Mouse (Mus musculus) mesoderm, embryonic 11.5 days (tissue): Measurements from ENCODE around the gene Gm7073.
A peak's percentile ranks its signal among the peaks of the same experiment; 100 is the strongest.

Experiments used
- DNase-seq: peaks from one replicate; pipeline ENCODE4 v3.0.0-alpha.2; 2012; ENCODE audit warnings: low read depth, low spot score

Gm7073 gene

DNA sequence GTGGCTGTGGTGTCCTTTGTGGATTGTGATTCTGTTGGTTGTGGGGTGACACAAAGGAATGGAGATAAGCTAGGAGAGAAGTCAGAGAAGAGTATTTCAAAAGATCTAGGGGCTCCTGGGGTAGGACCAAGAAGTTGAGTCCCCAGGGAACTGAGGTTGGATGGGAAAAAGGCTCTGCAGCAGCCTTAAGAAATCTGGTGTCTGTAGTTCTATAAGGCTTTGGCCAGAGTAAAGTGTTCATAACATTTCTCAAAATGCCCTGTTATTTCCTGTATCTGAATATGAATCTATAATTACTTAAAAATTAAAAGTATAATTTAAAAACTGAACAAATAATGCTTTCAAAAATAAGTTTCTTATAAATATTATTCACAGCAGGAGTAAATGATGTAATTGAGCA is at the start of gene Gm7073:
Gene Gm7073, minus strand, starts transcription at position 101 of the 400 bp plus-strand sequence.
- no peak for DNase-seq

DNA sequence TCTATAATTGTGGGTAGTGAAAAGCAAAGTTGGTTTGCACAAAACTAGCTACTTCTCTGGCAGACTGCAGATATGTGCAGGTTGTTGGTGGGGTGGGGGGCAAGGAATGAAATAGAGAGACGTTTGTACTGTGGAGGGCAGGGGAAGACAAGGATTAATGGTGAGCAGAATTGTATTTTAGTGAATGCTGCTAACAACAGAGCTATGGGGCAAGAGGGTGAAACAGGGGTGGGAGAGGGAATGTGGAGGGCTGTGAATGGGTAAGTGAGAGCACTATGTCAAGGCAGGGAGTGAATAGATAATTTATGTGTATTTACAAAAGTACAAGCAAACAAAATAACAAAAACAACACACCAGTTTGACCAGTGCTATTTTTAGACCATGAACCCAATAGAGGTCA is 31.5 kb upstream of the Gm7073 start:
- no peak for DNase-seq

DNA sequence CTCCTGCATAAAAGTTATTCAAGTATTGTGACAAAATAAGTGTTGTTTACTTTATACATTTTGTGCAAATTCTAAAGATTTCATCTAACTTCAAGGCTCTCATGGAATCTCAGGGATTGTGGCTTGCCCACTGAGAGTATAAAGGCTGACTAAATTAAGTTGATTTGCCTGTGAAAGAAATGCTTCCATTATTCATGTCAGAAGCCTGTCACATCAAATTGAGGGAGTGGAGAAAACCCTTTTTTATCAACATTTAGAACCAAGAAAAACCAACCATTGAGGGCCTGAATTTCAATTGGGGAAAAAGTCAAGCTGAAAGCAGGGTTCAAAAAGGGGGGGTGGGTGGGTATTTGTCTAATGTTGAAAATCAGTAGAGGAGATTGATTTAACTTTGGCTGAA is 30.0 kb upstream of the Gm7073 start:
- no peak for DNase-seq

DNA sequence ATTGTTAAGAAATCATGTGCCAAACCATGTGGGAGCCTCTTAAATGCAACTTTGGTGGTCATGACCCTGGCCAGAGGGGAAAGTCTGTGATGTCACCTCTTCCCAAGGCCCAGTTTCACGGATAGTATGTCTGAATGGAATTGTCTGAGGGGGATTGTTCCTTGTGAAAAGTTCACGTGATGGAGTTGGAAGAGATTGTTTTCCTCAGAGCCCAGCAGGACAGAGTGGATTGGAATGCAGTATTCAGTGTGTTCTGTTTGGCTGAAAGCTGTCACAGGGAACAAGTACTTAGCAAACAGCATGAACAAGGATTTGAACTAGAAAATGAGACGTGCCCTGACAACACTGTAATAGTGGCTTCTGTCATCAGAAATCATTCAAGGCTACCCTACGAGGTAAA is 16.2 kb upstream of the Gm7073 start:
- no peak for DNase-seq

DNA sequence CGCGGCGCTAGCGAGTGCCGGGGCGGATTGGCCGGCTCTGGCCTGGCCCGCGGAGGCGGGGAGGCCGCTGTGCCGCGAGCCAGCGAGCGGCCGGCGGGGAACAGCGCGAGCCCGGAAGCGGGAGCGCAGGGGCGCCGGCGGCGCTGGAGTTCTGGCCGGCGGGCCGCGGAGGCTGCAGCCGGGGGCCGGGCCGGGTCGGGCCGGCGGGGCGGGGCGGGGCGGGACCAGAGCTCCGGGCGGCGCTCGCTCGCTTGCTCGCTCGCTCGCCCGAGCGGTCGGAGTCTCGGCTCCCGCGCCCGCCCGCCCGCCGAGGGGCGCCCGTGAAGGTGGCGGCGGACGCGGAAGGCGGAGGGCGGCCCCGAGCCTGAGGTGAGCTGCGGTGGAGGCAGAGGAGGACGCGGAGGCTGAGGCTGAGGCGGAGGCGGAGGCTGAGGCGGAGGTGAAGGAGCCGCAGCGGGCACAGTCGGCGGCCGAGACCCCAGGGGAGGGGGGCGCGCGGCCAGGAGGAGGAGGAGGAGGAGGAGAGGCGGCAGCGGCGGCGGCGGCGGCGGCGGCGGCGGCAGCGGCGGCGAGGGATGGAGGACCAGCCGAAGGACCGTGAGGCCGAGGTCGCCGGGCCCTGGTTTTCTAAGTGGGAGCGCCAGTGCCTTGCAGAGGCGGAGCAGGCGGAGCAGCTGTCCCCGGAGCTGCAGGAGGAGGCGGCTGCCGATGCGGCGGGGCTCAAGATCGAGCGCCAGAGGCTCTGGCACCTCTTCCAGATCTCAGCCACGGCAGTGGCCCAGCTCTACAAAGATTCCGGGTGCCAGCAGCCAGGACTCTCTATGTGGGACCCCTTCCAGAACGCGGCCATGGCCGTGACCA is 8.6 kb upstream of the Gm7073 start:
- peak; percentile 43 for DNase-seq

DNA sequence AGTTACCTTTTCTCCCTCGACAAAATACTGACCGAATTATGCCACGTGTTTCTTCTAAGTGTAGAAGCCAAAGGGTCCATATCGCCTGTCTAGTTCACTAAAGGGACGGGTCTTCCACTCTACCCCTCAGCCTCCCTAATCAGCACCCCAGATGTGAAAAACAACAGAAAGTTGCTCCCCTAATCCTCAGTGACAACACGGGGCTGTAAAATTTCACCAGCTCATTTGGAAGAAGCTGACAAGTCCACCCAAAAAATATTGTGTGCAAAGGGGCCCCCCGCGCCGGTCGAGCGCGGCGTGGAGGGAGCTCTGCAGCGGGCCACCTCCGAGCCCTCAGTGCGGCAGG is 8.0 kb upstream of the Gm7073 start:
- no peak for DNase-seq

DNA sequence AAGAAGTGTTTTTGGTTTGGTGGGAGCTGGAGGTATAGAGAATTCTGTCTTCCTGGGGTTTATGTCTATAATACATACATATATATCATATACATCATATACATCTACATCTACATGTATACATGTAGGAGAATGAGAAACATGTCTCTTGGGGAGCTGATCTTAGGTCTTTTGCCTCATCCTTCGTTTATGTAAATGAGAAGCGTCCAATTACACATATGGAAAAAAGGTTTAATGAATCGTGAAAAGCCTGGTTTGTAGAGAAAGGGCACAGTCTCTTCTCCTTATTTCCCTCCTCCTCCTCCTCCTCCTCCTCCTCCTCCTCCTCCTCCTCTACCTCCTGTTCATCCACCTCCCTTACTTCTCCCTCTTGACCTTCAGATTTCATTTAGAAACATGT is 6.9 kb upstream of the Gm7073 start:
- DNase-seq: no peak

DNA sequence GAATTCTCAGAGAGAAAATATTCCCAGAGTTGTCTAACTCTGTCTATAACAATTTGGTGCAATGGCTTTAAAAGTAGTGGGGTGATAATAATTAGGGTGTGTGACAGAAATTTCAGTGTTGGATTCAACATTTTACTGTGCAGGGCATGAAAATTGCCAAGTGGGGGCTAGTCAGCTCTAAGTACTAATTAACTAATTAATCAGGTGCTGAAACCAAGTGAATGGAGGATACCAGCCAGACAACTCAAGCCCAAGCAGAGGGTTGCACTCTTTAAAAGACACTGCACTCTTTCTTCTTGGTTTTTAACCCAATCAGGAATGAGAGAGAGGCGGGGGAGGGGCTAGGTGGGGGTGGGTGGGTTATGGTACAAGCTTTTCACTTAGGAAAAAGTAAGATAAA is 6.4 kb upstream of the Gm7073 start:
- DNase-seq: no peak

DNA sequence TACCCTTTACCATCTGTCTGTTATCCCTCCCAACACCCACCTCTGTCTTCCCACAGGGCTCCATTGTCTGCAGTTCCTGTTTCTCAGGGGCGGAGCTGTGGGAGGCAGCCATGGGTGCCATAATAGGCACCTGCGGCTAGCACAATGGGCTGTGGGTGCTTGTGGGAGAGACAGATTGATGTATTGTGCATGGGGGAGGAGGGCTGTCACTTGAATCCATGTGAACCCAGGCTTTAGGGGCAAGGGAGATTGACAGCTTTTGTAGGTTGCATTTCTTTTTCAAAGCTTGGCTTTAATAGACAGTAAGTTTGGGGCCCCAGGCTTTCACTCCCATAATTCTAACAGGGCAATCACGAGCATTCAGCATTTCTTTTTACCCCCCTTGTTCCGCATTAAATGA is 5.0 kb upstream of the Gm7073 start:
- DNase-seq: no peak

DNA sequence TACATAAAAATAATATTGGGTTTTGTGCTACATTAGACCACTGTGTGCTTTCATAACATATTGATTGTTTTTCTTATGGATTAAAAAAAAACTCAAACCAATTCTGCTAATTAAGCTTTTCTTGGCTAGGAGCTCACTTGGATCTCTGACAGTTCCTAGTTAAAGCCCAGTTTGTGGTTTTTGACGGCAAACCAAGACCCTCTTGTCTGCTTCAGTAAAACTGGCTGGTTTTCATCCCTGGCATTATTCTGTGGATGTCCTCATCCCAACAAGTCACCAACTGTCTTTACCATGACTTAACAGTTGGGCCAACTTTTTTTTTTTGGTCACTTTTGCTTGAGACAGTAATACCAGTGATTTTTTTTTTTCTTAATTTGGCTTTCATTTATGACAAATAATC is 3.9 kb upstream of the Gm7073 start:
- no peak for DNase-seq

DNA sequence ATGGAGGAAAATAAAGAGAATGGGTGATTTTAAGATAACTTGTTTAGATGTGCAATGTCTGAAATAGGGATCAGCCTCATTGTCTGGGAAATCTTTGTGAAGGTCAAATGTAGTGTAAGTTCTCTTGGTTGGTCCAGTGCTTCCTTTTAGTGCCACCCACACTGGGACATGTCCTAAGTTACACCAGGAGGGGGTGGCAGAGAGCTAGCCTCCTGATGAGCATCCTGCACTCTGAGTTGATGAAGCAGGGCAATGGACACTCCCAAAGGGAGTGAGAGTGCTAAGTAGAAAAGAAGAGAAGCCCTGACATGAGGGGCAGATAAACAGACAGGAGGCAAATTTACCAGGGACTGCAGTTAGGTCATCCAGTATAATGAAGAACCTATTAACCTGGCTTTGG is 35.1 kb downstream of the Gm7073 start:
- peak; percentile 54 for DNase-seq

DNA sequence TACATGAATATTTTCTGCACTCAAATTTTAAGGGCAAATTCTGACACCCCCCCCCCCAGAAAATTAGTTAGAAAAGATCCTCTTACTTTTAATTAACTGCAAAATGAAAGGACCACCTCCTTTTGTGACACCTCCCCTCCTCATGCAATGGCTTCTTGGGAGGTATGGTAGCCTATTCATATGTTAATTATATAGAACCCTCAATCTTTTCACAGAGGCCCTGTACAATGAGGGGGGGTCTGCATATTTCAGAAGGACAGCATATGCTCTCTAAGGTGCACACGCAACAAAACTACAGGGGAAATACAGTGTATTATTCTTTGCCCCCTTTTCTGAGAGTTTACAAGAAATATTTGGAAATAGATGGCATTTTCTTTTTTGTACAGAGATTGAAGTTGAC is 41.3 kb downstream of the Gm7073 start:
- DNase-seq: no peak

DNA sequence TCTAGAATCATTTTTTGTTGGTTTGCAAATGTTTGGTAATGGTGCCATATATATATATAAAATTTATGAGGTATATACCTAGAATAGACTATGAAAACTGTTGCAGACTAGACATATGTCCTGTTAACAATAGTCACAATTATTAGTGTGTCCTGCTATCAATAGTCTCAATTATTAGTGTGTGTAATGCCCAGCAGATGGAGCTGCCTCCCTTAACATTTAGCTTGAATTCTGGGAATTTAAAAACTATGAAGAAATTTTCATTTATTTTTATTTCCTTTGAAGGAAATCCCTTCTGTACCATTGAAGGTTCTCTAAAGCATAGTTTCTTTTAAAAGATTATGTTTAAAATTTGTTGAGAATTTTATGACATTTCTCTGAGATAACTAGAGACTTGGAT is 43.7 kb downstream of the Gm7073 start:
- DNase-seq: no peak

DNA sequence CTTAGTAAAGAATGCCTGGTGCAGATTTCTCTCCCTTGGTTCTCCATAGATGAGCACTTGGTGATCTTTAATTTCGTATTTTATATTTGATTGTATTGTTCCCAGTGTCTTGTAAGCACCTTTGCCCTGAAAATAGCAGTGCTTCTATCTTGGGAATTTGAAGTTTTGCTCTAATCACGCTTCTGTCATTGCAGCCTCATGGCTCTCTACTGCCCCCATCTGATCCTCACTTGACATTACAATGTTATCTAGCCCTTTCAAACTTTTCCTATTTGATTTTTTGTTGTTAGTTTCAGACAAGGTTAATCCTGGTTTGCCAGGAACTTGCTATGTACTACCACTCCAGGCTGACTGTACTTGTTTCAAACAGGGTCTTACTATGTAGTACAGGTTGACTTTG is 75.3 kb downstream of the Gm7073 start:
- DNase-seq: peak; percentile 26

DNA sequence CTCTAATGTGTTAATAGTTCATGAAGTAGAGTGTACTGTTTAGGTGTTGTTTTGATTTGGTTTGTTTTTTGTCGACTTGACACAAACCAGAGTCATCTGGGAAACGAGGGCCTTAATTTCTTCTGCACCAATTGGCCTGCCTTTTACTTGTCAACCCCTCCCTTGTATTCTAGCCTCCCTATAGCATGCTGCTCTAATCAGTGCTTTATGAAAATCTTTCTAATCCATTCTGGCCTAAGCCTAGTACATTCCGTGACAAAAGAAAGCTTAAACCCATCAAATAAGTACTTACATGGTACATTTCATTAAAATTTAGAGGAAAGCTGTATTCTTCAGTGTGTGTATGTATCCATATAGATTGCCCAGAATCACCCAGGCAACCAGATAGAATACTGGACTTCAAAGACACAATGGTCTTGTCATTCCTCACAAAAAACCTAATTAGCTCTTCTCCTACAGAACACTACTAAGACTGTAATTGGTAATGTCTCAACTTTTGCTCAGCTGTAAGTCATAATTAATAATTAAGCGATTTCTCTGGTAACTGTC is 124.4 kb downstream of the Gm7073 start:
- no peak for DNase-seq

DNA sequence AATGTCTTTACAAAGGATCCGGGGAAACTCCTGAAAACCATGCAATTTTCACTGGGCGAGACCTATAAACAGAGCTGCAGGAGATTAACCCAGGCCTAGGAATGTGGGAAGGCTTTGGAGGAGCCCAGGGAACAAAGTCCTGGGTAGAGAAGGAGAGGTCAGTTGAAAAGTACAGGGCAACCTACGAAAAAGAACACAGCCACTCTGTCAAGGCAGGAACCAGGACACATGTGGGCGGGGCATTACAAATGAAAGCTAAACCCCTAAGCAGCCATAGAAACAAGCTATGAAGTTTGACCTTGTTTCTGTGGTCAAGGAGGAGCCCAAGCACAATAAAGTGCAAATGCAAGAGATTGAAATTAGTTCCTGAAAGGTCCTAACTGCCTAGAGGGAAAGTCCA is 133.4 kb downstream of the Gm7073 start:
- DNase-seq: no peak

DNA sequence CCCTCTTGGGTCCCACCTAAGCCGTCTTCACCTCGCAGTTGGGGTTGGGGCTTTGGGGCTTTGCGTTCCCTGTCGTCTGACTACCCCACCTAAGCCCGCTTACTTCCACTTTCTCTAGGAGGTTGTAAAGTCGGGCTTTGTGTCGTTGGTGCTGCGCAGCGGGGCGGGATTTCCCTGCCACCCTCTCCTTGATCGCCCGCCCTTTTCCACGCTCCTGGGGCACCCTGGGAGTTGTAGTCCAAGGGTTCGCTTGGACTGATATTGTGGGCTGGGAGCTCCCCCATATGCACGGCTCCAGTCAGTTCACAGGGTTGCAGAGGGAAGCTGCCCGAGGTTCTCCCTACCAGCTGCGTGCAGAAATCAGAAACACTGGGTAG is 134.4 kb downstream of the Gm7073 start:
- DNase-seq: peak; percentile 89

DNA sequence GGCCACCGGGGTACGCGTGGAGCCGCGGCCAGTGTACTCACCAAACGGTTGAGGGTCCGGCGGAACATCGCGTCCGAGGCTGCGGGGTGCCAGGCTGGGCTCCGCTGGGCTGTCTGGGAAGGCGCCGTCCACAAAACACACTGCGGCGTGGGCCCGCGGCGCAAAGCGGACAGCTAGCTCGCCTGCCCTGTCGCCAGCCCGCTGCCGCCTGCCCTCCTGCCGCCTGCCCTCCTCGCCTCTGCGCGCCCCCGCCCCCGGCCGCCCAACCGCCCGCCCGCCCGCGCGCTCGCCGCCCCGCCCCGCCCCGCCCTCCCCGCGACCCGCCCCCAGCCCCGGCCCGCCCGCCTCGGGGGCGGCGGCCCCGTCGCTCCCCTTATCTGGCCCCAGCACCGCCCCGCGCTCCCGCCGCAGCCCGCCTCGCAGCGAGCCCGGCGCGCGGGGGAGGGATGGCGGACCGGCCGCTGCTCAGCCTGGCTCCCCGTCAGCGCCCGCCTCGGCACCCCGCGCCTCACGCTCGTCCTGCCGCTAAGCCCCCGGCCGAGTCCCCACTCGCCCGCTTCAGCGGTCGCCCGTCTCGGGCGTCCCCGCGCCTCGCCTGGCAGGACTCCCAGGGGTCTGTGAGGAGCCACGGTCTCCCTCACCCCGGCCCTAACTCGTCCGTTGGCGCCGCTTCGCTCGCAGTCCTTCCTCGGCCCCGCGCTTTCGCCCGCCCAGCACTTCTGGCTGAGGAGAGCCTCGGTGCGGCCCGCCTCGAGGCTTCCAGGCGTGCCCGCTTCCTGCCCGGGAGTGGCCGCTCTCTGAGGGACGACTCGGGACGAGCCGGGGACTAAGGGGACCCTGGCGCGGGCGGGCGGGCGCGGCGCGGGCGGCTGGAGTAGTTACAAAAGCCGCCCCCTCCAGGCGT is 135.0 kb downstream of the Gm7073 start:
- peak; percentile 57 for DNase-seq

DNA sequence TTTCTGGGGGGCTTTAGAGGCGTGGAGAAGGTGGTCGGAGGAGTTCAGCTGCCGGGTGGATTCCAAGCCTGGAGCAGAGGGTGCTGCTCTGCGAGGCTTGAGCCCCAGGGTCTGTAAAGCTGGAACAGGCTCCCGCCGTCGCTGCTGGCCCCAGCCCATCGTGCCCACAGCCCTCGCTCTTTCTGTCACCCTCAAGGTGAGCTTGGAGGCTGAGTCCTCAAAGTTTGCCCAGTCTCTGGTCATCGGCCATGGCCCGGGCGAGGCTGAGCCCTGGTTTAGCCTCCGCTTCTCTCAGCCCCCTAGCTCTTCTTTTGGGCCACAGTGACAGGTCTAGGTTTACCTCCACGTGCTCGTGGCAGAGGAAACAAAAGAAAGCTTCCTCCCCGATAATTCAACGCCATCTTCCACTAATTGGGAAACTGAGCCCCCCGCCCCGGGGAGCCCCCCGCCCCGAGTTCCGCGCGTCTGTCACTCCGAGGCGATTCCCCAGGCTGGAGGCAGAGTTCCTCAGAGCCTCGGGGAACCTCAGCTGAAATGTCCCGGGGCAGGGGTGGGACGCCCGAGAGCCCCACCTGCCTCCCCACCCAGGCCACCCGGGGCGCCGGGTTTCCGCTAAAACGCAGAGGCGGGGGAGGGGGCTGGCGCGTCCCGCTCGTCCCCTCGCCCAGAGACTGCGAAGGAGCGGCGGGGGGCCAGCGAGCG is 135.8 kb downstream of the Gm7073 start:
- DNase-seq: peak; percentile 2

DNA sequence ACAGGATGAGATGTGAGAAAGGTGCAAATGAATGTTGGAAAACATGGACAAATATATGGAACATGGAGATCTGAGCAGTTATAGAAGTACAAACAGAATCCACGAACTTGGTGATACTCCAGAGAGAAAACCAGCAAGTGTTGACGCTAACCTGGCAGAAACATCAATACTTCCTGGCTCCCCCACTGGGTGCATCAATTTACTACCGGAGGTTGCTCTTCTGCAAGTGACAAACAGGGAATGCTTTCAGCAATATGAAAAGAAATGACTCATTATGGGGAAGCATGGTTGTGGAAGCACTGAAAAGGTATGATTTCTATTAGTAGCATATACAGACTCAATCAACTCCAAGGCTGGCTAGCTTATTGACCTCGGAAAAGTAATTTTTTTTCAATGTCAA is 144.8 kb downstream of the Gm7073 start:
- no peak for DNase-seq

DNA sequence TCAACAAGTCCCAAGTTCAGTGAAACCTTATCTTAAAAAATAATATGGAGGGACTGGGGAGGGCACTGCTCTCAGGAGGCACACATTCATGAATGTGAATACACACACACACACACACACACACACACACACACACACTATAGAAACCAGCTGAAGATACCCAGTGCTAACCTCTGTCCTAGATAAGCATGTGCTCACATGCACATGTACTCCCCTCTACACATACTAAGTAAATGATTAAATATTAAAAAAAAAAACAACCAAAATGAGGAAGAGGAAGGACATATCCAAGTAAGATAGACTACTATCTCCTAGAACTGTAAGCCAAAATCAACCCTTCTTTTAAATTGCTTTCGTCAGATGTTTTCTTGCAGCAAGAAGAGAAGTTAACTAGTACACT is 152.2 kb downstream of the Gm7073 start:
- no peak for DNase-seq
